Mouse (Mus musculus) kidney, embryonic 15.5 days (tissue): Measurements from ENCODE around the gene Syngr2. TPM values are rescaled to one million over a fixed set of nuclear protein-coding genes. Genes with fewer than 3 reads are reported as not detected.
A peak's percentile ranks its signal among the peaks of the same experiment; 100 is the strongest.

Source experiments
- ATAC-seq: fragments of 200-750 bp; cut with Nextera tagmentation; replicated peaks from 2 replicates; pipeline ENCODE4 v1.8.0; 2017; ENCODE audit warnings: moderate TSS enrichment; ENCODE audit not compliant: low FRiP score
- H3K27ac ChIP-seq: fragments of 300-500 bp; sonication (generic); 2 replicates; pipeline ENCODE4 v1.5.1; 2015; ENCODE audit warnings: mild to moderate bottlenecking, inconsistent platforms
- H3K27me3 ChIP-seq: fragments of 300-500 bp; sonication (generic); 2 replicates; pipeline ENCODE4 v1.6.1; 2015; ENCODE audit warnings: inconsistent platforms
- H3K36me3 ChIP-seq: fragments of 300-500 bp; sonication (generic); 2 replicates; pipeline ENCODE4 v1.6.1; 2015; ENCODE audit warnings: inconsistent platforms
- H3K4me1 ChIP-seq: fragments of 300-500 bp; sonication (generic); 2 replicates; pipeline ENCODE4 v1.6.1; 2015; ENCODE audit warnings: inconsistent platforms
- H3K4me2 ChIP-seq: fragments of 300-500 bp; sonication (generic); 2 replicates; pipeline ENCODE4 v1.6.1; 2015; ENCODE audit warnings: moderate library complexity, mild to moderate bottlenecking, inconsistent platforms
- H3K4me3 ChIP-seq: fragments of 300-500 bp; sonication (generic); replicated peaks from 2 replicates; pipeline ENCODE4 v1.5.1; 2015; ENCODE audit warnings: mild to moderate bottlenecking, inconsistent platforms
- H3K9ac ChIP-seq: fragments of 300-500 bp; sonication (generic); 2 replicates; pipeline ENCODE4 v1.6.1; 2015; ENCODE audit warnings: mild to moderate bottlenecking, inconsistent platforms
- H3K9me3 ChIP-seq: fragments of 300-500 bp; sonication (generic); replicated peaks from 2 replicates; pipeline ENCODE4 v1.6.1; 2016; ENCODE audit warnings: inconsistent platforms
- WGBS: fragments of 180-500 bp; shearing (Covaris S2); methylation state at CpG from one replicate; pipeline ENCODE4 v1.1.7; 2015; ENCODE audit warnings: mixed read lengths; 5-methylcytosine and 5-hydroxymethylcytosine counted together
- polyA plus RNA-seq: library from polyadenylated mRNA; unstranded; fragments of >200 nt; fragmentation: Nextera tagmentation; extraction: Ambion mirVana; gene quantifications from 2 replicates; pipeline ENCODE4 v1.2.1, GENCODE M21; 2015

Syngr2 gene
- polyA plus RNA-seq, result 78.0 and 80.5 TPM in 2 replicates

DNA sequence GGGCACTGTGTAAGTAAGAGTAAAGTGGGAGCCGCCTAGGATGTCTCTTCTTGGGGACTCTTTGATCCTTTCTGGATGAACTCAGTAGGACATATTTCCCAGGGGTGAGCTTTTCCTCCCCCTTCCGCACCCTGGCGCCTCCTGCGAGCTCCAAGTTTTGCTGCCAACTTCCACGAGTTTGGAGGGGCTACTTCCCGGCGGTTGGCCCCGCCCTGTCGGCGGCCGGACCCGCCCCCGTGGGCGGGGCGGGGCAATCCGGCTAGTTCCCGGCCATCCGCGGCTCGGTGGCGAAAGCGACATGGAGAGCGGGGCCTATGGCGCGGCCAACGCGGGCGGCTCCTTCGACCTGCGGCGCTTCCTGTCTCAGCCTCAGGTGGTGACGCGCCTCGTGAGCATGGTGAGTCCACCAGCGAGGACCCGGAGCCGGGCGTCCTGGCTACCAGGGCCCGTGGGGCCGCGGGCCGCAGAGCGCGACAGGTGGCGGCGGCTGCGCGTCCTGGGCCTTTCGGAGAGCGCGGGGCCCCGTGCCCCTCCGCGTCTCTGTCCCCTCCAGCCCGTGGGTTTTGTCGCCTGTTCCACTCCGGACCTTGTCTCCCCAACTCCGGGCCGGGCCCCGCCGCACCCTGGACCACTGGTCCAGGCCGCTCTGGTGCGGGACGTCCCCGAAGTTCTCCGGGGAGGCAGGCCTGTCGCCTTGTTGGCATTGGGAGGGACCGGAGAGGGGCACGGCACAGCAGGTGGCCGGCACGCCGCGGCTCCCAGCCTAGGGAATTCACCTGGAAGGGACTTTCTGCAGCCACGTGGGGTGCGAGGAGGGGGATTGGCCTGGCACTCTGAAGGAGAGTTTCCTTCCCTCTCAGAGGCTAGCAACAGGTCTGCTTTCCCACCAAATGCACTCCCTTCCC is at the start of gene Syngr2, which contains the start of gene Gm20708:
Gene Syngr2 (plus strand): TSS at position 262 of the 905 bp plus-strand sequence.
Gene Gm20708 (plus strand): TSS at position 262 of the 905 bp plus-strand sequence.
- WGBS, result under 1% methylated on average over 75 of the region's 75 CpGs
- Histone ChIP-seq H3K27ac (peak within 1 kb of the TSS; percentile 72), H3K4me2 (peak within 1 kb of the TSS; percentile 89), H3K4me3 (peak within 1 kb of the TSS; percentile 78), H3K27me3 (no peaks in the 10 kb centered on the region), H3K36me3 (peaks cover 27% of the 10 kb centered on the region), H3K4me1 (peaks cover 25% of the 10 kb centered on the region), H3K9ac (peak within 1 kb of the TSS; percentile 66), H3K9me3 (no peaks in the 10 kb centered on the region)
- peak; percentile 76 for ATAC-seq

DNA sequence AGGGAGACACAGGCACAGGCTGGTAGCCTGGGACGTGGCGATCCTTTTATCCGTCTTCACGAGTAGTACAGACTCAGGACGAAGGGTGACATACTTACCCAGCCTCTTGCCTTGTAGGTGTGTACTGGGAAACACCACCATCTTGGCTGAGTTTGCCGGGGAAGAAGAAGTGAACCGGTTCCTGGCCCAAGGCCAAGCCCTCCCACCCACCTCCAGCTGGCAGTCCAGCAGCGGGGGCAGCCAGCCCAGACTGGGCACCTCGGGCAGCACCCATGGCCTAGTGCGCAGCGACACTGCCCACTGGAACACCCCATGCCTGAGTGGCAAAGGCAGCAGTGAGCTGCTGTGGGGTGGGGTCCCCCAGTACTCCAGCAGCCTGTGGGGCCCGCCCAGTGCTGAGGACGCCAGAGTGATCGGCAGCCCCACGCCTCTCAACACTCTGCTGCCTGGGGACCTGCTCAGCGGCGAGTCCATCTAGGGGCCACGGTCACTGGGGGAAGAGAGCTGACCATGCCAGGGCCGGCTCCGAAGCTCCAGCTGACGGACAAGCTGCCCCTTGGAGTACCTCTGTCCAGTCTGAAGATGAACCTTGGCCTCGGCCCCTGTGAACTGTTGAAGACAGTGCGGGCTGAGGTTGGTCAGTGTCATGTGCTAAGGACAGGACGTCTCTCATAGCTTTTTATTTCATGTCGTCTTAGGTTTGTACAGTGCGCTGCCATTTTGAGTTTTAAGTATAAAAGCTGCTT is 48.9 kb upstream of the Syngr2 start:
- Histone ChIP-seq H3K4me1 (no peaks in the 10 kb centered on the region), H3K36me3 (peaks cover 88% of the 10 kb centered on the region), H3K9ac (no peak overlapping the region), H3K27me3 (no peaks in the 10 kb centered on the region), H3K27ac (no peak overlapping the region), H3K4me3 (no peak overlapping the region), H3K9me3 (no peaks in the 10 kb centered on the region), H3K4me2 (no peak overlapping the region)
- WGBS, result 89% methylated on average over 26 of the region's 26 CpGs
- 0 out of 2 replicates have a peak, but pooled peaks have one; percentile 37 for ATAC-seq

DNA sequence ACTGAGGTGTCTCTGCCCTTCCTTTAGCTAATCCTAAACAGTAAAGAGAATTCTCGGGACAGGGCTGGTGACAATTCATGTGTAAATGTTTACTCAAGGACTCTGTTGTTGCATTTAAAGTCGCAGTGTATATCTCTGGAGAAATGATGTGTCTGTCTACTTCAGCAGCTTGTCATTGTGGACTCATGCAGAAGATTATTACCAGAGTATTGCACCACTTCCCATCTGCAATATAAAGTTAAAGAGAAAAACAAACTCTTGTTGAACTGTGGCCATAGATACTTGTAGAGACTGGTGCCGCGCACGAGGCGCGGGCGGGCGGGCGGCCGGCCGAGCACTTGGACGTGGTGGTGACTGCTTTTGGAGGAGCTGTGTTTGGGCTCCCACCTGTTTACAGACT is 47.7 kb upstream of the Syngr2 start:
- peaks cover 6% of the 10 kb centered on the region; the same call in 1 of the 2 replicates for H3K4me1 ChIP-seq
- H3K9ac ChIP-seq, result no peak overlapping the region
- 83% methylated on average over 13 of the region's 13 CpGs for WGBS
- H3K27me3 ChIP-seq, result no peaks in the 10 kb centered on the region
- ATAC-seq, result no peak
- H3K27ac ChIP-seq, result no peak overlapping the region
- H3K36me3 ChIP-seq, result peaks cover 88% of the 10 kb centered on the region
- H3K9me3 ChIP-seq, result no peaks in the 10 kb centered on the region
- no peak overlapping the region for H3K4me2 ChIP-seq
- no peak overlapping the region for H3K4me3 ChIP-seq

DNA sequence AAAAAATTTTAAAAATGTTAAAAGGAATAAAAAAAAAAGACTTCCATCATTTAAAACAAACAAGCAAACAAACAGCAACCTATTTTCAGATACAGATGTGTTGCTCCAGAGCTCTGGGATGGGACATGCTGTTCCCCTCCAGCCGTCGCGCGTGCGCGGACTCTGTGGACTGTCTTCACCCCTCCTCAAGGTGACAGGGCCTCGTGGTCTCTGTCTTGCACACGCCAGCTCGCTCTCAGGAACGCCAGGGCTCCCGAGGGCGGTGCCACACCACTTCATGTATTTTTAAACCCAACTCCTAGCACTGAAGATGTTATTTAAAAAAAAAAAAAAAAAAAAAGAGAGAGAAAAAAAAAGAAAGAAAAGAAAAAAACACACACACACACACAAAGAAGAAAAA is 47.2 kb upstream of the Syngr2 start:
- Histone ChIP-seq H3K9me3 (no peaks in the 10 kb centered on the region), H3K4me2 (no peak overlapping the region), H3K27ac (no peak overlapping the region), H3K4me3 (no peak overlapping the region), H3K4me1 (peaks cover 6% of the 10 kb centered on the region; the same call in 1 of the 2 replicates), H3K27me3 (no peaks in the 10 kb centered on the region), H3K36me3 (peaks cover 86% of the 10 kb centered on the region), H3K9ac (no peak overlapping the region)
- ATAC-seq, result no peak
- WGBS, result 79% methylated on average over 12 of the region's 12 CpGs

DNA sequence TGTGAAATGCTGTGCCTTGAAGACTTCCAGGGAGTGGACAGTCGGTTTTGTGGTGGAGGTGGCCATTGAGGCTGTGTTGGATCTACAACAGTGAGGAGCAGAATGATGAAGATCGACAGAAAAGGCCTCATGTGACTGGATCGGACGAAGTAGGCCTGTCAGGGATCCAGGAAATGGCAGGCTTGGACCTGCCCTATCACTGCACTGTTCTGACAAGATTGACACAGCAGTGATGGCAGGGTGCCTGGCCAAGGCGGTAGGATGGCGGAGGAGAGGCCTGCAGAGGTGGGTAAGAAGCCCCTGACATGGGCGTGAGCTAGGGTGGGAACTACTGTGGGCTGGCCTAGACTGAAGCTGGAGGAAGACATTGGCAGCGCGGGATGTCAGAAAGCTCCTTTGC is 45.1 kb upstream of the Syngr2 start:
- no peak for ATAC-seq
- H3K9ac ChIP-seq, result no peak overlapping the region
- 91% methylated on average over 9 of the region's 9 CpGs for WGBS
- H3K9me3 ChIP-seq, result no peaks in the 10 kb centered on the region
- H3K27ac ChIP-seq, result no peak overlapping the region
- H3K27me3 ChIP-seq, result no peaks in the 10 kb centered on the region
- peaks cover 10% of the 10 kb centered on the region; the same call in 1 of the 2 replicates for H3K4me1 ChIP-seq
- peaks cover 70% of the 10 kb centered on the region for H3K36me3 ChIP-seq
- H3K4me2 ChIP-seq, result no peak overlapping the region
- no peak overlapping the region for H3K4me3 ChIP-seq

DNA sequence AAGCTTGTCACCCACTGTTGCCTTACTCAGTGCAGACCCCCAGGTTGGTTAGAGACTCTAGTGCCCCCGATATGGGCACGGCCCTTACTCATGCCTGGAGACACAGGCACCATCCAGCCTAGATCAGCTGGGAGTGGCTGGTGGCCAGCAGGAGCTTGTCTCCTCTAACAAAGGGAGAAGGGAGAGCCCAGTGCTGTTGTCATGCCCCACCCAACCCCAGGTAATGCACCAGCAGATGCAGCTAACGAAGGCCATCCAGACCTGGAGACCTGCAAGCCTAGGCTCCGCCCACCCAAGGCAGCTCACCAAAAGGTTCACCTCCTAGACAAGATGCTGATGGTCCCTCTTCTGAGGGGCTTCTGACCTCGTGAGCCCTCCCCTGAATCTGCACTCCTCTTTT is 44.1 kb upstream of the Syngr2 start:
- Histone ChIP-seq H3K4me1 (peaks cover 14% of the 10 kb centered on the region; the same call in 1 of the 2 replicates), H3K9me3 (no peaks in the 10 kb centered on the region), H3K4me3 (no peak overlapping the region), H3K27me3 (no peaks in the 10 kb centered on the region), H3K9ac (no peak overlapping the region), H3K36me3 (peaks cover 60% of the 10 kb centered on the region), H3K4me2 (no peak overlapping the region), H3K27ac (no peak overlapping the region)
- no peak for ATAC-seq
- 86% methylated on average over 5 of the region's 5 CpGs for WGBS

DNA sequence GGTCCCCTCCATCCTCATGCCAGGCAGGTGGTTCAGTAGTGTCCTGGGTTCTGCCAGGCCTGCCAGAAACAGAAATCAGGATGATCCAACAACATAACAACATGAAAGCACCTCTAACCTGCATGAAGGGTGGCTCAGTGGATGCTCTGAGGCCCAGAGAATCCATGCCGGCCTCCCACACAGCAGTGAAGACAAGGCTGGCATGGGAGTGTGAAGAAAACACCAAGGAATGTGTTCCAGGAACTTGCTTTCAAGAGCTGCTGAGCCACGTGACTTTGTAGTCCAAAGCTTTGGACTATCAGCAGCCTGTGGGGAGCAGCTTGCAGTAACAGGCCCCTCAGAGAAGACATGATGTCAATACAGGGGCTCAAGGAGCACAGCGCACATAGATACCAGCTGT is 43.2 kb upstream of the Syngr2 start:
- no peak for ATAC-seq
- no peak overlapping the region for H3K4me2 ChIP-seq
- 0 out of 2 replicates have a peak overlapping the region, but pooled peaks have one; percentile 27 for H3K27ac ChIP-seq
- no peak overlapping the region for H3K9ac ChIP-seq
- H3K9me3 ChIP-seq, result no peaks in the 10 kb centered on the region
- H3K4me1 ChIP-seq, result peaks cover 18% of the 10 kb centered on the region; the same call in 1 of the 2 replicates
- no peaks in the 10 kb centered on the region for H3K27me3 ChIP-seq
- H3K36me3 ChIP-seq, result peaks cover 54% of the 10 kb centered on the region
- H3K4me3 ChIP-seq, result no peak overlapping the region
- WGBS, result 82% methylated on average over 3 of the region's 3 CpGs

DNA sequence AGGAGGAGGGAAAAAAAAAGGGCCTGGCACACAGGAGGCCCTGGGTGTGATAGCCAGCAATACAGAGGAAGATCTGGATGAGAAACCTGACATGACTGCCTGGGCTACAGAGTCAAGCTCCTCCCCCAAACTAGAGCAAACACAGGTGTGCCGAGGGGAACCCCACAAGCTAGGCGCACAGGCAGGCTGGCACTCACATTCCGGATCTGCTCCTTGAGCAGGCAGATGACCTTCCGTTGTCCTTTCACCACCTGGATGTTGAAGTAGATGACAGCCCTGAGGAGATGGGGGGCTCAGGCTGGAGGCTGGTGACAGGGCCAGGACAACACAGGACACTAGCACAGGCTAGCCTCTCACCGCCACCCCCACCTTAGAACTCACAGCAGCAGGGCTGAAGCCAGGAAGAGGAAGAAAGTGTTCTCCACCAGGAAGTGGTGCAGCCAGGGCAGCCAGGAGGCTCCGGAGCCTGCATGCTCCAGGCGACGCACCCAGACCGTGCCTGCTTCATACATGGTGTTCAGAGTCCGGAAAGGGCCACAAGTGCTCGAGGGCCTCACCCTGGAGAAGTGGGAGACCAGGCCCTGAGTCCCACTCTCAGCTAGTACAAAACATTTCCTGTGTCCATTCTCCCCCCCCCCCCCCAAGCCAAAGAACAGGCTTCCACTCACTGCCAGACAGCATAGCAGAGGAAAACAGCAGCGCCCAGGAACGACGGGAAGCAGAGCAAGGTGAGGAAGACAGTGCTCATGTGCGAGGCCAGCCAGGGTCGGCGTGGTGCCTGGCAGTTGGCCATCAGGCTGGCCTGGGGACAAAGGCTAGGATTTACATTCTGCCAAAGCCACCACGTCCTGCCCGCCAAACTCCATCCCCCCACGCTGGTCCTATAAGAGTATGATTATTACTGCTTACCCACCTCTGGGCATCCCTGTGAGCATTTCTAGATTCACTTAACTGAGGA is 40.5 kb upstream of the Syngr2 start:
- 0 out of 2 replicates have a peak overlapping the region, but pooled peaks have one; percentile 37 for H3K27ac ChIP-seq
- WGBS, result 78% methylated on average over 20 of the region's 20 CpGs

DNA sequence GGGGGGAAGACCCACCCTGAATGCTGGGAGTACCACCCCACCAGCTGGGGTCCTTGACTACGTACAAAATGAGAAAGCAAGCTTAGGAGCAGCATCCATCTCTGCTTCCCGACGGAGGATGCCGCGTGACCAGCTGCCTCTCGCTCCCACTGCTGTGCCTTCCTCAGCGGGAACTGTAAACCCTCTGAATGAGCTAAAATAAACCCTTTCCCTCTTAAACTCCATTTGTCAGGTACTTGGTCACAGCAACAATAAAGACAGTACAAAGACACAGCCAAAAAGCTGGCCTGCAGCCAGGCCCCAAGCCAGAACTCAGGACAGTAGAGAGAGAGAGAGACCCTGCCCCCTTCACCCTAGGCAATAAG is 39.8 kb upstream of the Syngr2 start:
- H3K4me2 ChIP-seq, result no peak overlapping the region
- H3K27ac ChIP-seq, result no peak overlapping the region
- no peaks in the 10 kb centered on the region for H3K9me3 ChIP-seq
- WGBS, result 89% methylated on average over 7 of the region's 7 CpGs
- no peak overlapping the region for H3K9ac ChIP-seq
- no peak overlapping the region for H3K4me3 ChIP-seq
- peaks cover 61% of the 10 kb centered on the region for H3K36me3 ChIP-seq
- ATAC-seq, result no peak
- H3K27me3 ChIP-seq, result no peaks in the 10 kb centered on the region
- peaks cover 18% of the 10 kb centered on the region; the same call in 1 of the 2 replicates for H3K4me1 ChIP-seq

More for the DNA sequence above, 40.5 kb upstream of the Syngr2 start:
- ATAC-seq, result no peak
- Histone ChIP-seq H3K4me1 (peaks cover 18% of the 10 kb centered on the region; the same call in 1 of the 2 replicates), H3K9ac (no peak overlapping the region), H3K4me3 (no peak overlapping the region), H3K4me2 (no peak overlapping the region), H3K9me3 (no peaks in the 10 kb centered on the region), H3K36me3 (peaks cover 61% of the 10 kb centered on the region), H3K27me3 (no peaks in the 10 kb centered on the region)

DNA sequence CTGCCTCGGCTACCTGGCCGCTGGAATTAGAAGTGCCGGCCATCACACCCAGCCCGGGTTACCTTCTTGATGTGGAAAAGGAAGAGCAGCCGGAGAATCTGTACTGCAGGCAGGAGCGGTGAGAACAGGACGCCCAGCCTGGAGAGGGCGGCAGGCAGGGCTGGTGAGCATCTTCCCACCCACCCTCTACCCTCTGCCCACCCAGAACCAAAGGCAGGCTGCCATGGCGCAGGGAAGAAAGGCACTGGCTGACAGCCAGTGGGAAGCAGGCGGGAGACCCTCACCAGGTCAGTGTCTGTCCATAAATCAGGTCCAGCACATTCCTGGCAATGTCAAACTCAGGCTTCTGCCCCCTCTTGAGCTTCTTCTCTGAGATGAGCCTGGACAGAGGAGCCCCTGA is 39.1 kb upstream of the Syngr2 start:
- H3K4me3 ChIP-seq, result no peak overlapping the region
- H3K4me1 ChIP-seq, result peaks cover 18% of the 10 kb centered on the region; the same call in 1 of the 2 replicates
- no peaks in the 10 kb centered on the region for H3K9me3 ChIP-seq
- H3K9ac ChIP-seq, result no peak overlapping the region
- peaks cover 61% of the 10 kb centered on the region for H3K36me3 ChIP-seq
- 68% methylated on average over 10 of the region's 10 CpGs for WGBS
- no peak for ATAC-seq
- no peak overlapping the region for H3K4me2 ChIP-seq
- no peak overlapping the region for H3K27ac ChIP-seq
- no peaks in the 10 kb centered on the region for H3K27me3 ChIP-seq

DNA sequence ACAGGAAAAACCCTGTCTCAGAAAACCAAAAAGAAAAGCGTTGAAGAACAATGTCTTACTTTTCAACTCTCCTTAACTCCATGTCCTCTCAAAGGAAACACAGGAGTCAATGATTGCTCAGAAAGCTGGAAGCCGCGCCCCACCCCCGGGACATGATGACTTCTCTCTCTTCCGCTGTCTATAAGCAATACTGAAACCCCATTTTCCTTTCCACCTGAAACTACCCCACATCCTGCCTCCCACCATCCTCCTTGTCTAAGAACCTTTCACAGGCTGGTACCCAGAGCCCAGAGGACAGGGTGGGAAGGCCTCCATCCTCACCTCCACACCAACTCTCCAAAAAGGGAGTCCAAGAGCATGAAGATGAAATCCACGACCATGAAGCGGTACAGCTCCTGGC is 37.1 kb upstream of the Syngr2 start:
- 96% methylated on average over 7 of the region's 7 CpGs for whole genome bisulfite sequencing
- no peak overlapping the region for H3K4me3 ChIP-seq
- H3K4me2 ChIP-seq, result no peak overlapping the region
- peaks cover 13% of the 10 kb centered on the region; the same call in 1 of the 2 replicates for H3K4me1 ChIP-seq
- no peak overlapping the region for H3K27ac ChIP-seq
- H3K27me3 ChIP-seq, result no peaks in the 10 kb centered on the region
- H3K9ac ChIP-seq, result no peak overlapping the region
- H3K36me3 ChIP-seq, result peaks cover 58% of the 10 kb centered on the region
- no peak for ATAC-seq
- H3K9me3 ChIP-seq, result no peaks in the 10 kb centered on the region
